10 mouse cellular contexts compared by ENCODE assay signal in the genomic region with DNA sequence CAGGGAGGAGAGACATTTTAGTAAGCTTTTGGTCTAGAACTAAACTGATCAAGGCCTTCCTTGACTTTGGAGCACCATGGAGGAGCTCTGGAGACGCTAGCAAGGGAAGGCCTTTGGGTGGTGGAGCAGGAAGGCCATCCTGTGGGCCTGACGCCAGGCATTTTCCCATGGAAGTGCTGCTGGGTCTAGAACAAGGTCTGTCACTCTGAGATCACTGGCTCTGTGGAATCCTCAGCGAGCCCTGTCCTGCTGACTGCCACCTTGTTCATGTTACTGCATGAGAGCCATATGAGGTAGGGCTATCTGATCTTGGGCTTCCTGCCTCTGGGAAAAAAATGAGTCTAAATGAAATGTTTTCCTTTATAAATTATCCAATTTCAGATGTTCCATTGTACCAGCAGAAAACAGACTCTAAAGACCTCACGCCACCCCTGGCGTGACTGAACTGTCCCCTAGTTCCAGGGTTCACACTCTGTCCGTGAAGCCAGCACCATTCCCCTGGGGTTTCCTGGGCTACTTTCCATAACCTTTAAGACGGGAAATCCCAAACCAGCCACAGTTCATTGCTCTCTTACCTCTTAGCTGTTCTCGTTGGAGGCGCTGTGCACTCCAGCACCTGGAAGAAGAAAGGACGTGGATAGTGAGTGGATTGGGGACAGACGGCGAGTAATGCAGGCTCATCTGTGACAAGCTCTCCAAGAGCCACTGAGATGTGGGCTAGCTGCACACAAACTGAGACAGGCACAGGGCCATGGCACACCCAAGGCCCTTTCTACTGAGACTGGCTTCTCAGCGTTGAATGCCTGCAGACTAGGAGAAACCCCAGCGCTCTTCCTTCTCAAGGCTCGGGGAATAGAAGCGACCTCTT. TPM values are rescaled to one million over a fixed set of nuclear protein-coding genes. Genes with fewer than 3 reads are reported as not detected.
A peak's percentile ranks its signal among the peaks of the same experiment; 100 is the strongest.
DNase-seq lines count a peak whose midpoint lies in the region; ATAC-seq and TF ChIP-seq lines count a peak whose summit lies in the region.
"Had no signal": no experiment of that assay in that cellular context is flagged by ENCODE, and none has a peak within 500 bp of the region (broad histone marks: within the 10 kb centered on the region; RNA-seq: fewer than 3 reads in every experiment).

No protein-coding gene starts in this region.

- H3K9me3 ChIP-seq in lung, postnatal 0 days (ENCODE audit: low read length), result no peaks in the 10 kb centered on the region
- H3K9me3 ChIP-seq: megakaryocyte, embryonic 14.5 days had no signal

- no peak overlapping the region for H3K4me2 ChIP-seq in lung, postnatal 0 days (replicated peaks; ENCODE audit: low read depth, low read length)

- intact Hi-C loops in heart, postnatal 10 days (cut with DNase I), result no loop called here
- intact Hi-C loops in left cerebral cortex, postnatal 4 days (cut with DNase I), result no loop called here

- 79% methylated on average over 16 of the region's 16 CpGs for WGBS in lung, postnatal 0 days

- H3K4me3 ChIP-seq in lung, postnatal 0 days (ENCODE audit: low read depth, low read length), result no peak overlapping the region
- H3K4me3 ChIP-seq: megakaryocyte, embryonic 14.5 days had no signal

- peaks cover 8% of the 10 kb centered on the region; the same call in 1 of the 2 replicates for H3K4me1 ChIP-seq in lung, postnatal 0 days (ENCODE audit: insufficient read depth, low read depth, low read length)

- TF ChIP-seq EP300 in lung, postnatal 0 days (IDR thresholded peaks at IDR 0.05), result no peak

- H3K9ac ChIP-seq in lung, postnatal 0 days (replicated peaks; ENCODE audit: low read depth), result no peak overlapping the region
- H3K9ac ChIP-seq: liver, embryonic 14.5 days had no signal

- H3K27ac ChIP-seq in lung, postnatal 0 days (ENCODE audit: low read length), result no peak overlapping the region
- H3K27ac ChIP-seq: liver, embryonic 14.5 days had no signal

- 0 out of 2 replicates have a peak, but pooled peaks have one; percentile 12 for ATAC-seq in lung, postnatal 0 days
- ATAC-seq: intestine, postnatal 0 days had no signal

- no peak for TF ChIP-seq CTCF in lung, postnatal 0 days (IDR thresholded peaks at IDR 0.05)

- H3K27me3 ChIP-seq in lung, postnatal 0 days (replicated peaks; ENCODE audit: insufficient read depth, low read length), result no peaks in the 10 kb centered on the region

- no peaks in the 10 kb centered on the region for H3K36me3 ChIP-seq in lung, postnatal 0 days (ENCODE audit: insufficient read depth, low read length)

- DNase-seq in lung, postnatal 0 days (ENCODE audit: low spot score), result no peak
- DNase-seq in lung, postnatal 4 days, result no peak
- DNase-seq in adrenal gland, postnatal 14 days, result peak; percentile 82
- DNase-seq in heart, postnatal 10 days, result peak; percentile 64 to 75
- peak; percentile 69 for DNase-seq in lung, postnatal 36 days
- no peak for DNase-seq in left cerebral cortex, postnatal 4 days
- DNase-seq in cerebellum, adult 9-11 months, result no peak

RNA-seq across cellular contexts. Expression of a gene that starts 40.2 kb away (rescaled TPM):
- polyA plus RNA-seq in lung, postnatal 0 days (2015; fragmentation: Nextera tagmentation; extraction: Ambion mirVana), result 0.46 and 0.61 TPM in 2 replicates
- total RNA-seq in adrenal gland, postnatal 14 days (2021), result 0.37 and 0.41 TPM in 2 replicates
- total RNA-seq in heart, postnatal 10 days (2021), result under 1 TPM in 1 of 2 experiments, not detected in 1; 0.30 TPM
- total RNA-seq in left cerebral cortex, postnatal 4 days (2021), result not detected
- polyA plus RNA-seq: liver, embryonic 14.5 days had no signal

RNA-seq across cellular contexts. Expression of a gene that starts 43.4 kb away (rescaled TPM):
- polyA plus RNA-seq in lung, postnatal 0 days (2015; fragmentation: Nextera tagmentation; extraction: Ambion mirVana), result 52.5 and 64.9 TPM in 2 replicates
- 19.6 and 32.7 TPM in 2 replicates for total RNA-seq in adrenal gland, postnatal 14 days (2021)
- total RNA-seq in heart, postnatal 10 days (2021), result 10 to 100 TPM; 15.3 to 18.4 TPM
- total RNA-seq in left cerebral cortex, postnatal 4 days (2021), result 1 to 10 TPM; 2.9 to 4.2 TPM

RNA-seq across cellular contexts. Expression of a gene that starts 45.8 kb away (rescaled TPM):
- polyA plus RNA-seq in lung, postnatal 0 days (2015; fragmentation: Nextera tagmentation; extraction: Ambion mirVana), result 3.4 and 5.4 TPM in 2 replicates
- 4.6 and 6.0 TPM in 2 replicates for total RNA-seq in adrenal gland, postnatal 14 days (2021)
- 1 to 10 TPM; 1.9 to 2.0 TPM for total RNA-seq in heart, postnatal 10 days (2021)
- total RNA-seq in left cerebral cortex, postnatal 4 days (2021), result 1 to 10 TPM; 1.1 to 1.3 TPM

Comparison
In these comparisons a context has a peak if more than half of its experiments do, and no peak if none do; other contexts are left out.
1. DNase-seq: peak in adrenal gland, postnatal 14 days (single experiment), heart, postnatal 10 days (2 of 2) and lung, postnatal 36 days (single experiment); none in lung, postnatal 0 days (single experiment), lung, postnatal 4 days (0 of 2), left cerebral cortex, postnatal 4 days (single experiment) and cerebellum, adult 9-11 months (single experiment).